Mouse (Mus musculus): ENCODE data around the gene Il17d.
A peak's percentile ranks its signal among the peaks of the same experiment; 100 is the strongest.

The Il17d gene

GRCm38 (mm10) chr14:57524671-57525387 is at the start of gene Il17d:
TSS of gene Il17d (plus strand) at chr14:57524777.
- DNase-seq (ENCODE audit: low read depth), result peak; percentile 46

- no peak for DNase-seq (ENCODE audit: low read depth)
Measured at GRCm38 (mm10) chr14:57475057-57475456, 49.5 kb upstream of the Il17d start.

GRCm38 (mm10) chr14:57482262-57482661 is 42.3 kb upstream of the Il17d start:
- DNase-seq (ENCODE audit: low read depth), result no peak

- DNase-seq (ENCODE audit: low read depth), result no peak
Measured at GRCm38 (mm10) chr14:57484183-57484582, 40.4 kb upstream of the Il17d start.

- no peak for DNase-seq (ENCODE audit: low read depth)
Measured at GRCm38 (mm10) chr14:57489696-57490095, 34.9 kb upstream of the Il17d start.

- DNase-seq (ENCODE audit: low read depth), result no peak
Measured at GRCm38 (mm10) chr14:57493840-57494239, 30.7 kb upstream of the Il17d start.

- DNase-seq (ENCODE audit: low read depth), result no peak
Measured at GRCm38 (mm10) chr14:57503729-57504128, 20.8 kb upstream of the Il17d start.

GRCm38 (mm10) chr14:57509554-57509953 is 15.0 kb upstream of the Il17d start:
- no peak for DNase-seq (ENCODE audit: low read depth)

- DNase-seq (ENCODE audit: low read depth), result no peak
Measured at GRCm38 (mm10) chr14:57515156-57515762, 9.3 kb upstream of the Il17d start.

- no peak for DNase-seq (ENCODE audit: low read depth)
Measured at GRCm38 (mm10) chr14:57517001-57517400, 7.6 kb upstream of the Il17d start.

GRCm38 (mm10) chr14:57523762-57524161 is 815 bp upstream of the Il17d start:
- DNase-seq (ENCODE audit: low read depth), result peak; percentile 9

- peak; percentile 72 for DNase-seq (ENCODE audit: low read depth)
Measured at GRCm38 (mm10) chr14:57525388-57526049, 942 bp downstream of the Il17d start.

GRCm38 (mm10) chr14:57526050-57526623 is 1.6 kb downstream of the Il17d start:
- no peak for DNase-seq (ENCODE audit: low read depth)

- no peak for DNase-seq (ENCODE audit: low read depth)
Measured at GRCm38 (mm10) chr14:57527122-57527521, 2.5 kb downstream of the Il17d start.

GRCm38 (mm10) chr14:57527598-57527997 is 3.0 kb downstream of the Il17d start:
- DNase-seq (ENCODE audit: low read depth), result no peak

- no peak for DNase-seq (ENCODE audit: low read depth)
Measured at GRCm38 (mm10) chr14:57529086-57529785, 4.7 kb downstream of the Il17d start.

- DNase-seq (ENCODE audit: low read depth), result no peak
Measured at GRCm38 (mm10) chr14:57529786-57530515, 5.4 kb downstream of the Il17d start.

GRCm38 (mm10) chr14:57532577-57532976 is 8.0 kb downstream of the Il17d start:
- DNase-seq (ENCODE audit: low read depth), result no peak

- peak; percentile 55 for DNase-seq (ENCODE audit: low read depth)
Measured at GRCm38 (mm10) chr14:57533214-57533613, 8.6 kb downstream of the Il17d start.

GRCm38 (mm10) chr14:57533841-57534240 is 9.3 kb downstream of the Il17d start:
- DNase-seq (ENCODE audit: low read depth), result no peak

GRCm38 (mm10) chr14:57534346-57534745 is 9.8 kb downstream of the Il17d start:
- no peak for DNase-seq (ENCODE audit: low read depth)
